Mouse (Mus musculus) layer of hippocampus, postnatal 25 days (tissue): ENCODE data around the gene Slc15a2. TPM values are rescaled to one million over a fixed set of nuclear protein-coding genes. Genes with fewer than 3 reads are reported as not detected.

ENCODE experiments used
- DNase-seq, 2 experiments: peaks; one replicate each; pipeline ENCODE4 v3.0.0; 2022; ENCODE audit warnings: mixed read lengths in 2 of 2, low spot score in 1 of 2; ENCODE audit errors: extremely low spot score in 1 of 2
- total RNA-seq, 2 experiments: library from RNA; stranded (reverse); gene quantifications; 2 replicates each; pipeline ENCODE4 v1.2.3; 2021

Slc15a2 gene
- 10 to 100 TPM; 35.1 to 39.8 TPM for total RNA-seq

GRCm38 (mm10) chr16:36784594-36785313, at the start of gene Slc15a2:
Gene Slc15a2 (minus strand): TSS chr16:36784962.
- DNase-seq = peak in 1 of 2 experiments; percentile 47

GRCm38 (mm10) chr16:36828820-36829219, 44.1 kb upstream of the Slc15a2 start:
- no peak for DNase-seq

- DNase-seq = peak; percentile 68 to 69
Observed at GRCm38 (mm10) chr16:36828054-36828786, 43.5 kb upstream of the Slc15a2 start, which contains the start of gene Iqcb1. Gene Iqcb1 (plus strand): TSS chr16:36828385.

DNA sequence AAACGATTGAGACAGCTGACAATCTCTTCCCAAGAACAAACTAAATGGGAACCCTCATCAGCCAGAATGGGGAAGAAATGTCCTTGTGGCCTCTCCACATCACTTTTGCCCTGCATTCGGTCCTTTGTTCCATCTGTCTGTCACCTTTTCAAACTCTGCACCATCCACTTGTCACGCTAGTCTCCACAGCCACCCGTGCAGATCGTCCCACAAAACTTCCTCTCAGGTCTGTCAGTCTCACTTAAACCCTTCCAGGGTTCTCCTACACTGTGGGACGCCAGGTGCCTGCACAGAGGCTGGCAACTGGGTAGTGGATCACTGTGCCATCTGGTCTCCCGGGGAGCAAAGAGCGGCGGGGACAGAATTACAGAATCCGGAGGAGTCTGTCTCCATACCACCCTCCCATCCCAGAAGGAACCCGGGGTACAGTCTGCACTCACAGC, 42.9 kb upstream of the Slc15a2 start:
- DNase-seq = no peak

DNA sequence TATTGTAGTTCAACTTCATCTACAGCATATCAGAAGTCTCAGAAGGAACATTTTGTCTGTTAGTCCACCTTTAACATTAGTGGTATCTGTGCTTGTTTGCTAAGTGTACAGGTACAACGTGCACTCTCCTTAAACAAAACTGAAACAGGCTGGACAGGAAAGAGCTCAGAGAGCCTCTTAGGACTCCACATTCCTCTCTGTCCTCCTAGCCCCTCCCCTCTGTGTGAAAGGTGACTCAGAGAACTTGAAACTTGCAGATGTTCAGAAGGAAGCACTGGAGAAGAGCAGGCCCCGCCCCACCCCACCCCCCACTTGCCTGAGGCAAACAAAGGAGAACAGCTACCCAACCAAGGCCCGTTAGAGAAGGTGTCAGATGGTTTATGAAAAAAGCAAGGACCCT, 36.7 kb upstream of the Slc15a2 start:
- DNase-seq = no peak

DNA sequence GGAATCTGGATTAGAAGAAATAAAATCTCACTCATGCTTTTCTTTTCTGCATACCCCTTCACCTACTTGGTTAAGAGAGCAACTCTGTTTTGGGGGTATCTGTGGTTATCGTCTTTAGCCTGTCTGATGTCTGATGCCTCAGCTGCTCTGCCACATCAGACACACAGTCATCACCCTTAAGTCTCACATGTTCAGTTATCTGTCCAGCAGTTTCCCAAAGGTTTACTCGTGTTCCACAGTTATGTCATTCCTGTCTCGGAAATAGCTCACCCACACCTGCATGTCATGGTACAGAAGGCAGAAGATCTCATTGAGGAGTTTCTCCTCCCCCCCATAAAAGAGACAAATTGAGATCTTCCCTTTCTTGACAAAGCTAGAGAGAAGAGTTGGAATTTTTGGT, 36.0 kb upstream of the Slc15a2 start:
- no peak for DNase-seq

DNA sequence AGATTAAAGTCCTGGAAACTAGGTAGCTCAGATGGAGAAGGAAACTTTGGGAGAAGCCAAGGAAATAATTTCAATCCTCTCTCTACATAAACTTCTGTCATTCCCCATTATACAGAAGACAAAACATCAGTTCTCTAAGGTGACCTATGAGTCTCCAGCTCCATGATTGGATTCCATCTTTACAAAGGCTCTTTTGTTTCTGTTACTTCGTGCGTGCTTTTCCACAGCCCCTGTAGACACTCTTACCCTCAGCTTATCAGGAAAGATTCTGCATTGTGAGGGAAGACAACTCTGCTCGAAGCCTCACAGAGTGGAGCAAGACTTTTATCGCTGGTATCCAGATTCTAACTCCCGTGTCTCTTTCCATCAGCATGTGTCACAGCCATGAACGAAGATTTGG, 35.3 kb upstream of the Slc15a2 start:
- DNase-seq = no peak

- peak; percentile 32 to 33 for DNase-seq
Observed at GRCm38 (mm10) chr16:36817321-36817926, 32.7 kb upstream of the Slc15a2 start.

DNA sequence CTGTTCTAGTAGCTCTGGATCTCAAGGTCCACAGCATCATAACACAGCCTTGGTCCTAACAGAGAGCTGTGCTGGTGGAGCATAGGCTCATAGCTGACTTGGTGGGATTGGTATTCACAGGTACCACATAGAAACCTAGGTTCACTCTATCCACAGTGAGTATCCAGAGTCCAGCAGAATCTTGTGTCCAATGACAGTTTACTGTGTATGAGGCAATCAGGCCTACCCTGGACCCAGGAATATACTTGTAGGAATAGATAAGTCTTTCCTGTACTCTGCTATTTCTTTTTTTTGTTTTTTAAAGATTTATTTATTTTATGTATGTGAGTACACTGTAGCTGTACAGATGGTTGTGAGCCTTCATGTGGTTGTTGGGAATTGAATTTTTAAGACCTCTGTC, 32.2 kb upstream of the Slc15a2 start:
- DNase-seq = no peak

- no peak for DNase-seq
Observed at GRCm38 (mm10) chr16:36813680-36814079, 28.9 kb upstream of the Slc15a2 start.

DNA sequence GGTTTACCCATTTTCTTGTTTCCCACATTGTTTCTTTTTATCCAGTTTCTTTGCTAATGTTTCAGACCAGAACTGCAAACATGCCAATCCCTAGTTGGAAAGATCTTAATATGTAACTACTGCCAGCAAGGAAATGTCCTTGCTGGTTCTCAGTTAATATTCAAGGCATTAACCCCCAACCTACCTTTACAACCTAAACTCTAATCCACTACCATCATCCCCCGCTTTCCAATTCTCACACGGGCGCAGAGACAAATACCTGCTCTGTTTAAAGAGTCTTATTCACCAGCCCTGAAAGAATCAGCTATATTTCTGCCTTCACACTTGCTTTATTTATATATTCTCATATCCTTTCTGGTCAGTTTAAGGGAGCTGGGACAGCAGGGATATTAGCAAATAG, 23.9 kb upstream of the Slc15a2 start:
- DNase-seq = no peak

DNA sequence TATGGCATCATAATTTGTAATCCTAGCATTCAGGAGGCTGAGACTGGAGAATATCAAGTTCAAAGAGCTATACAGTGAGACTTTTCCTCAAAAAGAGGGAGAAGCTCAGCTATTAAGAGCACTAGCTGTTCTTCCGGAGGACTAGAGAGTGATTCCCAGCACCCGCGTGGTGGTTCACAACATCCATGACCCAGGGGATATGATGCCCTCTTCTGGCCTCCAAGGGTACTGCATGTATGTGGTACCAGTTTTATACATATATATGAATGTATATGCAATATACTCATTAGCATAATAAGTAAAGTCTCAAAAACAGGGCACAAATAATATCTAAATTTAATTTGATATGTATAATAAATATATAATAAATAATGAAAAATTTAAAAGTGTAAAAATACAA, 17.6 kb upstream of the Slc15a2 start:
- no peak for DNase-seq

DNA sequence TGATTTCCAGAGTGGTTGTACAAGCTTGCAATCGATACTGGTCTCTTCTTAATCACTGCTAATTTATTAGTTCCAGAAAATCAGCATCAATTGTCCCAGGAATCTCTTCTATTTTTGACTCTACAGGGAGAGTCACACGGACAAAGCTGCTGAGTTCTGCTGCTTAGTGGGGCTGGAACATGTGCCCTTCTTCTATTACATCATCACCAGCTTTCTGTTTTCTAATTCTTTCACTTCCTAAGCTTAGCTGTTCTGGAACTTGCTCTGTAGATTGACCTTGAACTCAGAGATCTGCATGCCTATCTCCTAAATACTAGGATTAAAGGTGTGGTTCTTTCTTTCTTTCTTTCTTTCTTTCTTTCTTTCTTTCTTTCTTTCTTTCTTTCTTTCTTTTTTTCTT, 13.6 kb upstream of the Slc15a2 start:
- DNase-seq = no peak

DNA sequence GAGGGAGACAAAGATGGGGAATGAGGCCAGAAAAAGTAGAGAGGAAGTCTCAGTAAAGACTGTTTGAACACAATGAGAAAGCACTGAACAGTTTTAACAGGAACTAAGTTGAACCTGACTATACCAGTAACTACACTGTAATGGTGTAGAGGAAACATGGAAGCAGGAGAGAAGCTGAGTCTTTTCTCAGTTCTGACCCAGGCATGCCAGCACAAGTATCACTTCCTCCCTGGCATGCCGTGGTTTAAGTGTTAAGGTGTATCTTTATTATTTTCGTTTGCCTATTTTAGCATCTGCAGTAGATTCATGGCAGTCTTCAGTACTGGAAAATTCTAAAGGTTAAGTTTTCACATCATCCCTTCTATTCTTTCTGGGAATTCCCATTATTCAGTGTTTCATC, 10.2 kb upstream of the Slc15a2 start:
- DNase-seq = no peak

GRCm38 (mm10) chr16:36790166-36790565, 5.4 kb upstream of the Slc15a2 start:
- no peak for DNase-seq

GRCm38 (mm10) chr16:36786466-36786865, 1.7 kb upstream of the Slc15a2 start:
- no peak for DNase-seq

- no peak for DNase-seq
Observed at GRCm38 (mm10) chr16:36784146-36784545, 616 bp downstream of the Slc15a2 start.

DNA sequence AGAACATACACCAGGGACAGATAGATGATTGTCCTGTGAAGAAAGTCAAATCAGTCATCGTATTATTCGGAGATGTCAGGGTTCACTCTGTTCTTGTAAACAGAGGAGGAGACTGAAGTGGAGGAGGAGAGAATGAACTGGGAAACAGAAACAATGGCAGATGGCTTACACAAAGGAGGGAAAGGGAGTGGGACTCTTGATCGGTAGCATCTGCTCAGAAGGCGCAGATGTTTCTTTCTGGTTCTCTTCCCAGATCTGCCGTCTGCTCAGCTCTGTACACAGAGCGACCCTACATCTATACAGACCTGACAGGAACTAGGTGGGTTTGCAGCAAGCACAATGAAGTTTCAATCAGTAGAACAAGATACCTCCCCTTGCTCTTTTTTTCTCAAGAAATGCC, 9.1 kb downstream of the Slc15a2 start:
- peak in 1 of 2 experiments; percentile 14 for DNase-seq

DNA sequence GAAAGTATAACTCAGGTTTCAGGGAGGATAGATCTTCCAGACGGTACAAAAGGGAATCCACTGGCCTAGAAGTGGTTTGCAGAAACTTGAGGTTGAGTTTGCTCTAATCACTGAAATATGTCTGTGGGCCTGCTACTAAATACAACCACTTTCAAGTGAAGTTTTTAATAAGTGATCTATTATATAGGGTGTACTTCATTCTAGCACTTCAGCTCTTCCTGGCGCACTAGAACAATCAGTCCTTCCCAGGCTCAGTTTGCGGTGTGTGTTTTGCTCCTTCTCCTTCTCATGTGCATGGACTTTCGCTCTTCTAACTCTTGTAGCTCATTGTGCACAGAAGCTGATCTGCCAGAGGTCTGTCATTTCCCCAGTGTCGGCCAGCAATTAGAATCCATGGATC, 11.8 kb downstream of the Slc15a2 start:
- DNase-seq = no peak

DNA sequence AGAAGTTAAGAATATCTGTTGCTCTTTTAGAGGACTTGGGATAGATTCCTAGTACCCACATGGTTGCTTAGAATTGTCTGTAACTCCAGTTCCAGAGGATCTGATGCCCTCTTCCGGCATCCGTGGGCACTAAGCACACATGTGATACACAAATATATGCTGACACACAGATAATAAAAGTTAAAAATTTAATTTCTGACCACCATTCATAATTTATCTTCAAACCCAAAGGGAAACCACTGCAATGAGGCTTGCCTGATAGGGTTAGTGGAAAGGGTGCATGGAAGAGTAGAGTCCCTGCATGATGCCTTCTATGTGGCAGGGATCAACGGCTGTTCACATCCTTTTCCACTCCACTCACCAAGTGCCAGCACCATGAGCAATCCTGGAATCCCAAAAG, 13.1 kb downstream of the Slc15a2 start:
- DNase-seq = no peak

DNA sequence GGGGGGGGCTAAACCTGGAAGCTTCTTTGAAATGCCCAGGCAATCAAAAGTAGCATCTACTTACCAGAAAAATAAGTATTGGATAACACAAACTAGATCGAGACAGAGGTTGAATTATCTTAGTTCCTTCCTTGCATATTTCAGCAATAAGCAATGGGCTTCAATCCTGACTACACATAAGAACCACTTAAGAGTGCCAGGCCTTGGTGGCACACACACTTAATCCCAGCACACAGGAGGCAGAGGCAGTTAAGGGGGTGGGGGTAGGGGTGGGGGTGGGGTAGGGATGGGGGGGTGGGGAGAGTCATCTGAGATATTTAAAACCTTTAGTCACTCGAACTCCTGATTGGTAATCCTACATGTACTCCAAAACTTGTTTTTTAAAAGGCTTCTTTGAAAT, 13.5 kb downstream of the Slc15a2 start:
- DNase-seq = no peak
